Mouse (Mus musculus) left cerebral cortex, adult 8-10 months (tissue): Measurements from ENCODE around the gene Zfp335. TPM values are rescaled to one million over a fixed set of nuclear protein-coding genes. Genes with fewer than 3 reads are reported as not detected.

Experiments used
- total RNA-seq, 4 experiments: library from RNA; stranded (reverse); gene quantifications; 2 replicates each; pipeline ENCODE4 v1.2.4; 2022

Gene Zfp335
- total RNA-seq, 4 experiments from 2014 or later: 22.8 to 23.9 (median 23.3) TPM

Other genes starting within 250 kb of the Zfp335 start
- not detected for gene Wfdc11, start 237.7 kb downstream of the Zfp335 start, total RNA-seq
- gene Wfdc13, start 226.7 kb downstream of the Zfp335 start, total RNA-seq: not detected
- not detected for gene Spint4, start 213.3 kb downstream of the Zfp335 start, total RNA-seq
- not detected for gene Spint5, start 196.5 kb downstream of the Zfp335 start, total RNA-seq
- 1 to 10 TPM; 1.3 to 3.9 (median 2.1) TPM for gene Wfdc3, start 165.8 kb downstream of the Zfp335 start, total RNA-seq
- 10 to 100 TPM; 32.2 to 38.7 (median 35.5) TPM for gene Dnttip1, start 165.8 kb downstream of the Zfp335 start, total RNA-seq
- gene Ube2c, start 141.9 kb downstream of the Zfp335 start, total RNA-seq: under 1 TPM in 2 of 4 experiments, not detected in 2; 0.50 to 0.53 TPM
- 1 to 10 TPM in 3 of 4 experiments, not detected in 1; 1.7 to 5.6 (median 4.5) TPM for gene Tnnc2, start 131.8 kb downstream of the Zfp335 start, total RNA-seq
- gene Snx21, start 125.9 kb downstream of the Zfp335 start, total RNA-seq: 10 to 100 TPM; 46.4 to 53.8 (median 51.0) TPM
- gene Acot8, start 106.9 kb downstream of the Zfp335 start, total RNA-seq: 10 to 100 TPM; 22.0 to 27.6 (median 26.4) TPM
- gene Zswim3, start 106.7 kb downstream of the Zfp335 start, total RNA-seq: 1 to 10 TPM; 7.1 to 10.0 (median 8.7) TPM
- 10 to 100 TPM; 20.3 to 25.7 (median 23.9) TPM for gene Zswim1, start 89.1 kb downstream of the Zfp335 start, total RNA-seq
- gene Spata25, start 83.2 kb downstream of the Zfp335 start, total RNA-seq: 1 to 10 TPM in 2 of 4 experiments, not detected in 2; 1.0 to 1.4 TPM
- gene Ctsa, start 78.9 kb downstream of the Zfp335 start, total RNA-seq: 100 to 1,000 TPM; 112 to 182 (median 135) TPM
- 1 to 10 TPM; 4.5 to 7.1 (median 5.5) TPM for gene Neurl2, start 78.3 kb downstream of the Zfp335 start, total RNA-seq
- 100 to 1,000 TPM; 103 to 113 (median 109) TPM for gene Pltp, start 54.0 kb downstream of the Zfp335 start, total RNA-seq
- 10 to 100 TPM; 47.7 to 59.4 (median 52.0) TPM for gene Pcif1, start 32.5 kb downstream of the Zfp335 start, total RNA-seq
- gene Mmp9, start 29.0 kb upstream of the Zfp335 start, total RNA-seq: 1 to 10 TPM in 3 of 4 experiments, under 1 TPM in 1; 0.87 to 2.5 (median 1.5) TPM
- 100 to 1,000 TPM; 509 to 530 (median 524) TPM for gene Slc12a5, start 49.0 kb upstream of the Zfp335 start, total RNA-seq
- 10 to 100 TPM; 41.4 to 50.4 (median 44.6) TPM for gene Ncoa5, start 123.1 kb upstream of the Zfp335 start, total RNA-seq
- gene Cd40, start 143.9 kb upstream of the Zfp335 start, total RNA-seq: under 1 TPM; 0.23 to 0.81 (median 0.59) TPM
- gene 1700025C18Rik, start 179.0 kb upstream of the Zfp335 start, total RNA-seq: not detected